Mouse (Mus musculus) kidney, postnatal 36 days (tissue): ENCODE data around the gene Rasgrp4.

Experiments used
- DNase-seq, 2 experiments: peaks; one replicate each; pipeline ENCODE4 v3.0.0; 2021 to 2022; ENCODE audit warnings: mixed read lengths in 2 of 2

Rasgrp4 gene

DNA sequence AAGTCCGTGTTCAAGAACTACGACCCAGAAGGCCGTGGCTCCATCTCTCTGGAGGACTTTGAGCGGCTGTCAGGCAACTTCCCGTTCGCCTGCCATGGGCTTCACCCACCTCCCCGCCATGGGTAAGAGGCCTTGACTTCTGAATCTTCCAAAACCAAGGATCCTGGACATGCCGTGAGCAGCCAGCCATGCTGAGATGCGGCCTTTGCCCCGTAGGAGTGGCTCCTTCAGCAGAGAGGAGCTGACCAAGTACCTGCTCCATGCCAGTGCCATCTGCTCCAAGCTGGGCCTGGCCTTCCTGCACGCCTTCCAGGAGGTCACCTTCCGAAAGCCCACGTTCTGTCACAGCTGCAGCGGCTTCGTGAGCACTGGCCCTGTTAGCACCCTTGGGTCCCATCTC lies 14.1 kb downstream of the Rasgrp4 start:
- peak; percentile 49 to 67 for DNase-seq

DNA sequence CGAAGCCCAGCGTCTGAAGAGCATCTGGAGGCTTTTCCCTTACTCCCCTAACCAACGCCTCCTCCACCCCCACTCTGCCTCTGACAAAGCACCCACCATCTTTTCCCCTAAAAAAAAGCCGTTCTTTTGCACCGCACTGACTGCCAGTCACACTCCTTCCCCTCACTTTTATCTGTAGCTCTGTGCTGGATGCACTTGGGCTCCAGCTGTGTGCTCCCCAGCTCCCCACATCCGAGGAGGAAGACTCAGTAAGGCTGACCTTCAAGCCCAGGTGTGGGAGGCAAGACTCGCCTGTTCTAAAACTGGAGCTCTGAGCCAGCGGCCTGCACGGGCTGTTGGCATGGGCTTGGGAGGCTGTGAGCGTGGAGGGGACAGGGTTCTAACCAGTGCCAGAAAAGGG lies 16.8 kb downstream of the Rasgrp4 start:
- no peak for DNase-seq

DNA sequence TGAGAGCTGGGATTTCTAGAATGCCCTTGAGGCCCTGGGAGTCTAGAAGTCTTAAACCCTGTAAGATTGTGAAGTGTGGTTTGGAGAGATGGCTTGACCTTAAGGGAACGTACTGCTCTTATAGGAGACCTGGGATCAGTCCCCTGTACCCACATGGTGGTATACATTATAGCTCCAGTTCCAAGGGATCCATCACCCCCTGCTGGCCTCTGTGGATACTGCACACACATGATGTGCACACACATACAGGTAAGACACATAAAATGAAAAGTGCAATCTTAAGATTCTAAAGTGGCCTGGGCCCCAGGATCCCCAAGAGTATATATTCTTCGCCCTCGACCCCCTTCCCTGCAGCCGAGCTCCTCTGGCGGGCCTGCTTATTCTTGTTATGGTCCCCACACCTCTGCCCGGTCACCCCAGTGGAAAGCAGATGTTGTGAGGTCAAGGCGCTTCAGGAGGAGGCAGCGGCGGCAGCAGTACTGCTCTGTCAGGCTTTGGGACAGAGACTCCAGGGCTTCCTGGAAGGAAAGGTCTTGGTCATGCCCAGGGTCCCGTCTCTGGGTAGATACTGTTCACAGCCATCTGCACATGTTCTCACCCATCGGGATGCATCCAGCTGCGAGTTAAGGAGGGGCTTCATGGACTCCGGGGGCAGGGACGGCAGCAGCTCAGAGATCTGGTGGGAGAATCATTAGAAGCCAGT lies 19.5 kb downstream of the Rasgrp4 start:
- peak in 1 of 2 experiments; percentile 17 for DNase-seq

DNA sequence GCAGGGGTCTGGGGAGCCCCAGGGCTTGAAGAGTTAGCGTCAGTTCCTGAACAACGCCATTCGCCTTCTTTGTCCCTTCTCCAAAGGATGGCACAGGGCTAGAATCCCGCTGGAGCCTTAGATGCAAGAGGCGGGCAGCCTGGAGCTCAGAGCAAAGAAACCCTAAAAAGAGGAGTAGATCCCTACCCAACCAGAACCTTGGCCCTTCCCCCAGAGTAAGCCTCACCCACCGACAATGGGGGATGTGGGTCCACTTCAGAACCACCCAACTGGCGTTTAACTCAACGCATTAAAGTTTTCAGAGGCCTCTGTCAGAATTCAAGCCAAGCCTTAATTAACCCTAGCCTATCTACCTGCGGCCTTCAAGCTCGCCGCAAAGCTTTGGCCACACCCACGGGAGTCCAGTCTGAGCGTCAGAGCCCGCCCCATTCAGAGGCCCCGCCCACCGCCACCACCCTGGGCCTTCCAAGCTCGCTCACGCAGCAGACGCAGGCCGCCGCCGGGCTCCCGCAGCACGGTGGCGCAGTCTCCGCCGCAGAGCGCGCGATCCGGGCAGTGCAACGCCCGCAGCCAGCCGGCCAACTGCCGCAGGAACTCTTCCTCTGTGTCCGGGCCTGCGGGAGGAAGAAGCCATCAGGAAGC lies 20.7 kb downstream of the Rasgrp4 start:
- peak; percentile 93 to 97 for DNase-seq

DNA sequence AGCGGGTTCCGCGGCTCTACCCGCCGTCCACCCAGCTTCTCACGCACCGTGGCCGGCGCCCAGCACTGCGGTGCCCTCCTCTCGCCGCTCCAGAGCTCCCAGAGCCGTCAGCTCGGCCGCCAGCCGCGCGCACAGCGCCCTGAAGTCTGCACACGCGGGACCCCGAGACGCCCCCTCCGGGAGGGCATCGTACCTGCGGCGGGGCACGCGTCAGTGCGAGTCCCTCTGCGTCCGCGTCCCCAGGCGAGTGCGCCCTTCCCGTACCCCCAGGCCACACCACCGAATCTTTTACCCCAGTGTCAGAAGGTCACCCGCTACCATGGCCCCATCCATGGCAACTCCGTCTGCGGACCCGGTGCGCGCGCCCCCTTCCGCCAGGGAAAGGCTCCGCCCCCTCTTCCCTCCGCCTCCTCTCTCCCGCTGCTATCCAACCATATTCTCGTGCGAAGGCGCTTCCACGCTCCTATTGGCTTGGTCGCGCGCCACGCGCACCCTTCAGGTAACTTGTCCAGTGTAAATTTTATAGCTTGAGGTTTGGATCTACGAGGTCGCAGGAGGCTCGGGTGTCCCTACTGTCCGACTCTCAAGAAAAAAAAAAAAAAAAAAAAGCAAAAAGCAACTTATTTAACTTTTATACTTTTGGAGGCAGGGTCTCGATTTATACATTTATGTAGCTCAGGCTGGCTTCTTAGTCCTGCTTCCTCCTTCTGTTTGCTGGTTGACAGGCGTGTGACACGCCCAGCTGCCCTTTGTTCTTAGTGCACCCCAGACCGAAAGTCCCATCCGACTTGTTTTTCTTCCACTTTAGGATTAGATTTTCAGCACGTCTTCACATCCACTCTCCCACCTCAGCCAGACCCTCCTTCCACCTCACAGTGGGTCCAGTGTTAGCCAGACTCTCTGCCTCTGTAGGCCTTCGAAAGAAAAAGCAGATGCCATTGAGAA lies 21.5 kb downstream of the Rasgrp4 start, which contains the start of gene Fam98c:
Gene Fam98c, minus strand, starts transcription at position 397 of the 945 bp plus-strand sequence.
- DNase-seq: peak; percentile 90 to 94

- DNase-seq: no peak
Observed at GRCm38 (mm10) chr7:29158264-29158663, 23.6 kb downstream of the Rasgrp4 start.

- DNase-seq: no peak
Observed at GRCm38 (mm10) chr7:29162294-29162693, 27.6 kb downstream of the Rasgrp4 start.

- DNase-seq: peak; percentile 84 to 88
Observed at GRCm38 (mm10) chr7:29162750-29163525, 28.3 kb downstream of the Rasgrp4 start.

DNA sequence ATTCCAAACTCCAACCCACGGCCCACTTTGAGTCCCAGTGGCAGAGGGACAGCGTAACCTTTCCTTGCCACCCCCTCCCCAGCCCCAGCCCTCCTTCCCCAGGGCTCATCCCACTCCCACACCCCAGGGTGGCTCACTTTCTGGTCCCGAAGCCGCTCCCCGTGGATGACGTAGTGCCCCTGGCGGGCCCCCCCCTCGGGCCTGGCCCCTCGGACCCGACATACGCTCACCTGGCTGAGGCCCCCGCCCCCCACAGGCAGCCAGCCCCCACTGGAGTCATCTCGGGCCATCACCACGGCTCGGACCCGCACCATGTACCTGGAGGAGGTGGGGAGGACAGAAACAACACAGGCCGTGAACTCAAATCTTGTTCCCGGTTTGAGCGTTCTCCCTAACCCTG lies 33.0 kb downstream of the Rasgrp4 start:
- no peak for DNase-seq

DNA sequence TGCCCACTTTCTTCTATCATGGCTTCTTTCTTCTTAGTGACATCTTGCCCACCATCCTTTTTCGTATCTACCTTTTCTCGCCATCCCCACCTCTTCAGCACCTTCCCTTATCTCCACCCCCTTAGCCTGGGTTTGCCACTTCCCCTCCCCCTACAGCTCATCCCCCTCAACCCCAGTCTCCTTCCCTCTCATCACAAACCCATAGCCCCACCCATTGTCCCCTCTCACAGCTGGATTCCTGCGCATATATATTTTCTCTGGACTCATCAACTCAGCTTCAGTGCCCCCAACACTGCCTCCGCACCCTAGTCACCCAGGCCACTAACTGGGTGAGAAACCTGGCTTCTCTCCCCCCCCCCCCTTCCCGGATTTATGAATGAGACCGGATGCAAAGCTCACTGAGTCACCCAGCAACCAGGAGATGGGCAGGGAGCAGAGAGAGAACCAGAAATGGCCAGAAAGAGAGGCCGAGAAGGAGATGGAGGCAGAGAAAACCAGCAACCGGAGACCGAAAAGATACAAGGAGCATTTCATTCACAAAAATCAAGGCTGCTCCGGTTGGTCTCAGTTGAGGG lies 33.6 kb downstream of the Rasgrp4 start:
- no peak for DNase-seq

DNA sequence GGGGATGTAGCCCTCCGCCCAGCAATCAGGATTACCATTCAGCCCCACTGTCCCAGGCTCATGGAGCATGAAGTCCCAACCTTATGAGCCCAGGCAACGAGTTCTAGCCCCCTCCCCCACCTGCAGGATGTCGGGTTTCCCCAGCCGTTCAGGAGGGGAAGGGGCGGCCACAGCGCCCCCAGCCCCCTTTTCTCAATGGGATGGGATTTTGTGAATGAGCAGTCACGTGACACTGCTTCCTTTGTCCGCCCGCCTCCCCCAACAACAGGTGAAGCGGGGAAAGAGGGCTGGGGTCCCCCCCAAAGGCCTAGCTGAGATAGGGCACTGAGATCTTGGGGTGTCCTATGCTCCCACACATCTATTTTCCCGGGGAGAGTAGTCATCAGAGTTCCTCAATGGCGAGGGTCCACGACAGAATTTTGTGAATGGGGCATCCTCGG lies 34.2 kb downstream of the Rasgrp4 start:
- no peak for DNase-seq

GRCm38 (mm10) chr7:29169231-29170065 lies 34.8 kb downstream of the Rasgrp4 start:
- DNase-seq: peak; percentile 84 to 86

GRCm38 (mm10) chr7:29170066-29170754 lies 35.6 kb downstream of the Rasgrp4 start, which contains the start of the genes Ggn and Spred3:
Gene Ggn (plus strand): TSS chr7:29170210.
Gene Spred3 (minus strand): TSS chr7:29170411.
- peak; percentile 93 to 95 for DNase-seq

DNA sequence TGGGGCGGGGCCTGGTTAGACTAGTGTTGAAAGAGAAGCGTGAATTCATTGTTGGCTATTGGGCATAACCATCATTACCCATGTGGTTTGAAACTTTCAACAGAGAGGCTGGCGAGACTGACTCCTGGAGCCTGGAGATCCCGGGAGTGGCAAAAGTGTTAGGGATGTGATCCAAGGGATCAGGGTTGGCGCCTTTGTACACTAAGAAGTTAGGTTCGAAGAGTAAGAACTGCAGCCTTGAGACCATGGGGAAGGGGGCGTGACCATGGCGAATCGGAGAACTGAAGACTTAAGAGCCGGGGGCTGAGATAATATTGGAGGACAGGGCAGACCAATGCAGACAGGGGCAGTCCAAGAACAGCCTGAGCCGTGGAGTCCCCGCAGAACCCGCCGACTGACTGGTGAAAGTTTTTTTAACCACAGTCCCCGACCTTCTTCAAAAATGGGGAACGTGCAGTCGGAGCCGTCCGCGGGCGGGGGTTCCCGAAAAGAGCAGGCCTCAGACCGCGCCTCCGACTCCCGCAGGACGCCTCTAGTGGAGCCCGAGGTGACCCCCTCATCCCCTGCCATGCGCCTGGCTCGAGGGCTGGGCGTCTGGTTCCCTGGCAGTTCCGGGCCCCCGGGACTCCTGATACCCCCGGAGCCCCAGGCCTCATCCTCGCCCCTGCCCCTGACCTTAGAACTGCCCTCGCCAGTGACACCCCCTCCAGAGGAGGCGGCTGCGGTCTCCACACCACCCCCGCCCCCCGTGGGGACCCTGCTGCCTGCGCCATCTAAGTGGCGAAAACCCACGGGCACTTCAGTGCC lies 36.3 kb downstream of the Rasgrp4 start:
- peak in 1 of 2 experiments; percentile 30 for DNase-seq

- no peak for DNase-seq
Observed at GRCm38 (mm10) chr7:29171562-29172097, 37.0 kb downstream of the Rasgrp4 start.

- DNase-seq: no peak
Observed at GRCm38 (mm10) chr7:29172390-29173016, 37.9 kb downstream of the Rasgrp4 start.

DNA sequence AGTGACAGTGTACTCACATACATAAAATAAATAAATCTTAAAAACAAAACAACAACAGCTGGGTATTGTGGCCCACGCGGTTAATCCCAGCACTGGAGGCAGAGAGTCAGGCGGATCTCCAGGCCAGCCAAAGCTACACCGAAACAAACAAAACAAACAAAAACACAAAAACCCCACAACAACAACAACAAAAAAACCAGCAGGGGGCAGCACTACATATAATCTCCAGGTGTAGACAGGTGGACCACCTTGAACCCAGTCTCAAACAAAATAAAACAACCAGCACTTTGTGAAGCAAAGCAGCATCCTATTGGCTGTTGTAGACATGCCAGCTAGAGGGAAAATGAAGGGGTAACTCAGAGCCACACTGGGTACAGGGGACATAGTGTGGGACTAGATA lies 43.5 kb downstream of the Rasgrp4 start:
- DNase-seq: peak in 1 of 2 experiments; percentile 55

- no peak for DNase-seq
Observed at GRCm38 (mm10) chr7:29179323-29179722, 44.7 kb downstream of the Rasgrp4 start.
